10 mouse cellular contexts compared by ENCODE assay signal in the genomic region with DNA sequence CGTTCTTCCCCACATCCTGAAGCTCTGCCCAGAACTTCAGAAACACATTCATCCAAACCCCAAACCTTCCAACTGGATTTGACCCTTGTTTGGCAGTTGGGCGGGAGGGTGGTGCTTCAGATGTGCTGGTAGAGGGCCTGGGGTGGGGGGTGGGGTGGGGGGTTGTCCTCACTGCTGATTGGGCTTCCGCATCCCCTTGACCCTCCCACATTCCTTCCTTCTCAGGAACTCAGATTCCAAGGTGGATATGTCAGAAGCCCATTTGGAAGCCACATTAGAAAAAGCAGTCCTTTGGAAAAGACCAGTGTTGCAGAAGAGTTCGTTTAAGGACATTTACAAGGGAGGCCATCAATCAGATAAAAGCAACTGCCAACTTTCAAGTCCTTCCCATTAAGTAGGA. TPM values are rescaled to one million over a fixed set of nuclear protein-coding genes. Genes with fewer than 3 reads are reported as not detected.
DNase-seq lines count a peak whose midpoint lies in the region; ATAC-seq lines count a peak whose summit lies in the region.
"Had no signal": no experiment of that assay in that cellular context is flagged by ENCODE, and none has a peak within 500 bp of the region (broad histone marks: within the 10 kb centered on the region; RNA-seq: fewer than 3 reads in every experiment).

No protein-coding gene starts in this region.

- H3K9me3 ChIP-seq in embryonic facial prominence, embryonic 14.5 days (ENCODE audit: control insufficient read depth, low read length) = no peaks in the 10 kb centered on the region
- H3K9me3 ChIP-seq in hindbrain, embryonic 16.5 days (ENCODE audit: control insufficient read depth, low read length) = no peaks in the 10 kb centered on the region
- H3K9me3 ChIP-seq: liver, embryonic 13.5 days had no signal

- H3K36me3 ChIP-seq in embryonic facial prominence, embryonic 14.5 days (ENCODE audit: control insufficient read depth, insufficient read depth, low read length) = no peaks in the 10 kb centered on the region
- H3K36me3 ChIP-seq in hindbrain, embryonic 16.5 days (ENCODE audit: control insufficient read depth, insufficient read depth, low read length) = no peaks in the 10 kb centered on the region
- H3K36me3 ChIP-seq: liver, embryonic 13.5 days had no signal

- peaks cover 16% of the 10 kb centered on the region; the same call in 1 of the 2 replicates for H3K4me1 ChIP-seq in embryonic facial prominence, embryonic 14.5 days (ENCODE audit: control insufficient read depth, insufficient read depth, low read length)
- peaks cover 6% of the 10 kb centered on the region for H3K4me1 ChIP-seq in hindbrain, embryonic 16.5 days (ENCODE audit: control insufficient read depth, insufficient read depth, low read depth, low read length)
- H3K4me1 ChIP-seq: liver, embryonic 13.5 days had no signal

- peak overlapping the region; percentile 98 for H3K4me2 ChIP-seq in embryonic facial prominence, embryonic 14.5 days (ENCODE audit: low read depth, low read length)
- H3K4me2 ChIP-seq in hindbrain, embryonic 16.5 days (ENCODE audit: low read length) = peak overlapping the region; percentile 16
- H3K4me2 ChIP-seq: liver, embryonic 13.5 days had no signal

- peak; percentile 15 for DNase-seq in adrenal gland, postnatal 10 days
- DNase-seq in adrenal gland, postnatal 25 days = no peak
- DNase-seq in embryonic facial prominence, embryonic 14.5 days (ENCODE audit: low spot score) = no peak
- DNase-seq in lung, postnatal 25 days (ENCODE audit: low spot score) = peak; percentile 43
- DNase-seq in urinary bladder, postnatal 10 days (ENCODE audit: low spot score) = no peak
- DNase-seq in layer of hippocampus, adult 9-11 months = no peak
- DNase-seq: B cell, adult 2 months; liver, embryonic 13.5 days had no signal

- H3K27ac ChIP-seq in embryonic facial prominence, embryonic 14.5 days (replicated peaks; ENCODE audit: low read depth, low read length) = no peak overlapping the region
- H3K27ac ChIP-seq in hindbrain, embryonic 16.5 days (ENCODE audit: low read depth, low read length) = no peak overlapping the region
- H3K27ac ChIP-seq: liver, embryonic 13.5 days had no signal

- WGBS in embryonic facial prominence, embryonic 14.5 days = 76% methylated on average over 4 of the region's 4 CpGs
- WGBS in hindbrain, embryonic 16.5 days = 71% methylated on average over 4 of the region's 4 CpGs

- H3K4me3 ChIP-seq in embryonic facial prominence, embryonic 14.5 days (ENCODE audit: low read depth, low read length) = peak overlapping the region; percentile 61
- peak overlapping the region; percentile 1; the same call in 1 of the 2 replicates for H3K4me3 ChIP-seq in hindbrain, embryonic 16.5 days (ENCODE audit: low read length)
- H3K4me3 ChIP-seq: liver, embryonic 13.5 days had no signal

- ATAC-seq in embryonic facial prominence, embryonic 14.5 days (ENCODE audit: low read depth) = no peak
- no peak for ATAC-seq in hindbrain, embryonic 16.5 days
- ATAC-seq in activated CD4-positive, CD25-positive, alpha-beta regulatory T cell, adult 4 months = no peak

- no peak overlapping the region for H3K9ac ChIP-seq in embryonic facial prominence, embryonic 14.5 days (ENCODE audit: low read depth, low read length)
- H3K9ac ChIP-seq in hindbrain, embryonic 16.5 days (ENCODE audit: low read depth, low read length) = no peak overlapping the region
- H3K9ac ChIP-seq: liver, embryonic 13.5 days had no signal

- H3K27me3 ChIP-seq in embryonic facial prominence, embryonic 14.5 days (replicated peaks; ENCODE audit: control insufficient read depth, insufficient read depth, low read length) = peaks cover 12% of the 10 kb centered on the region
- no peaks in the 10 kb centered on the region for H3K27me3 ChIP-seq in hindbrain, embryonic 16.5 days (replicated peaks; ENCODE audit: control insufficient read depth, insufficient read depth, low read length)

RNA-seq across cellular contexts. Expression of gene Adamts5, which starts 3.2 kb away (rescaled TPM):
- total RNA-seq in adrenal gland, postnatal 10 days (2021) = 10 to 100 TPM; 10.0 to 10.3 TPM
- 8.1 and 9.1 TPM in 2 replicates for total RNA-seq in adrenal gland, postnatal 25 days (2021)
- polyA plus RNA-seq in embryonic facial prominence, embryonic 14.5 days (2014; fragmentation: Nextera tagmentation; extraction: Ambion mirVana) = 8.7 and 9.0 TPM in 2 replicates
- polyA plus RNA-seq in hindbrain, embryonic 16.5 days (2015; fragmentation: Nextera tagmentation; extraction: Ambion mirVana) = 4.4 and 4.5 TPM in 2 replicates
- polyA plus RNA-seq in activated CD4-positive, CD25-positive, alpha-beta regulatory T cell, adult 4 months (2017; shearing (Covaris generic)) = under 1 TPM in 1 of 2 experiments, not detected in 1; 0.12 TPM

Comparison
In these comparisons a context has a peak if more than half of its experiments do, and no peak if none do; other contexts are left out.
1. DNase-seq: peak in adrenal gland, postnatal 10 days (single experiment) and lung, postnatal 25 days (single experiment); none in adrenal gland, postnatal 25 days (single experiment), embryonic facial prominence, embryonic 14.5 days (single experiment), urinary bladder, postnatal 10 days (single experiment) and layer of hippocampus, adult 9-11 months (single experiment).